Mouse (Mus musculus) ES-Bruce4 (cell line): ENCODE measurements at regions not wholly inside any gene's neighbourhood (a gene's known extent, or its start where the extent isn't known, plus 50 kb on each side); places are given as distances from the start of the nearest gene placed in this dataset.

ENCODE experiments used
- H3K27ac ChIP-seq: 2 replicates; pipeline ENCODE4 v1.5.1; 2012; ENCODE audit warnings: low read length, inconsistent platforms; ENCODE audit not compliant: insufficient read depth
- H3K27me3 ChIP-seq: 2 replicates; pipeline ENCODE4 v1.6.1; 2012; ENCODE audit warnings: mild to moderate bottlenecking, low read length, inconsistent platforms; ENCODE audit not compliant: control insufficient read depth, poor library complexity, insufficient read depth, severe bottlenecking
- H3K36me3 ChIP-seq: 2 replicates; pipeline ENCODE4 v1.6.1; 2012; ENCODE audit warnings: inconsistent platforms, mild to moderate bottlenecking, low read length, moderate library complexity; ENCODE audit not compliant: control insufficient read depth, poor library complexity, insufficient read depth, severe bottlenecking
- H3K4me1 ChIP-seq: one replicate; pipeline ENCODE4 v1.8.1; 2011; ENCODE audit warnings: low read length; ENCODE audit not compliant: control insufficient read depth, insufficient read depth
- H3K4me3 ChIP-seq: 2 replicates; pipeline ENCODE4 v1.5.1; 2011; ENCODE audit warnings: low read depth, mild to moderate bottlenecking, low read length
- H3K9ac ChIP-seq: 2 replicates; pipeline ENCODE4 v1.6.1; 2012; ENCODE audit warnings: low read depth, mild to moderate bottlenecking, inconsistent platforms; ENCODE audit not compliant: poor library complexity, severe bottlenecking
- H3K9me3 ChIP-seq: replicated peaks from 2 replicates; pipeline ENCODE4 v1.6.1; 2012; ENCODE audit warnings: mild to moderate bottlenecking, low read length, inconsistent platforms; ENCODE audit not compliant: control insufficient read depth, poor library complexity, insufficient read depth, severe bottlenecking
- CTCF ChIP-seq: IDR thresholded peaks from one replicate; pipeline ENCODE4 v1.8.1; 2011; ENCODE audit warnings: low read depth, low read length
- EP300 ChIP-seq: IDR thresholded peaks from 2 replicates; pipeline ENCODE4 v1.6.1; 2011; ENCODE audit warnings: low read depth, low read length; ENCODE audit not compliant: insufficient read depth
- POLR2A ChIP-seq: IDR thresholded peaks from one replicate; pipeline ENCODE4 v1.8.1; 2011; ENCODE audit warnings: low read length; ENCODE audit not compliant: insufficient read depth

- no peaks in the 10 kb centered on the region for H3K9me3 ChIP-seq
- no peak overlapping the region for H3K4me3 ChIP-seq
- H3K36me3 ChIP-seq, result no peaks in the 10 kb centered on the region
- TF ChIP-seq POLR2A (no peak), EP300 (no peak), CTCF (no peak)
- no peak overlapping the region for H3K9ac ChIP-seq
- H3K27ac ChIP-seq, result no peak overlapping the region
- H3K27me3 ChIP-seq, result no peaks in the 10 kb centered on the region
- H3K4me1 ChIP-seq, result no peaks in the 10 kb centered on the region
These were observed 267.8 kb downstream of the Amd2 start for GRCm38 (mm10) chr10:35443911-35444310.
